Mouse (Mus musculus): Measurements from ENCODE around the gene Lrrtm4. TPM values are rescaled to one million over a fixed set of nuclear protein-coding genes. Genes with fewer than 3 reads are reported as not detected.

Lrrtm4 gene
- total RNA-seq, 2 experiments from 2014 or later, result 0.09 TPM; not detected in 1

DNA sequence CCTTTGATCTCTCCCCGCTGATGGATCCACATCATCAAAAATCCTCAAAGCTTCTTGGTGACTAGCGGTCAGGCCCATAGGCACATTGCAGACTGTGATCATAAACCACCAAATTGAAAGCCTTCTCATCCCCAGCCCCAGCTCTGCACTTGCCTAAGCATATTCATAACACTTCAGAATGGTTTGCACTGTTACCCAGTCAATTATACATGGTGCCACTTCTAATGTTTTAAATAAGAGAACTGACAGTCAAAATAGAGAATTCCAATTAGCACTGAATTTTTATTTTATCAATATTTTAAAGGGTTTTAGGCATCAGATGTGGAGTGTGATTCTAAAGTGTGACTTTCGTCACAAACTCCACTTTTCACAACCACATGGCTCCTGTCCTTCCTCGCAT, 606.8 kb downstream of the Lrrtm4 start:
- no peak for ATAC-seq (replicated peaks; ENCODE audit: low FRiP score, poor library complexity, severe bottlenecking)

DNA sequence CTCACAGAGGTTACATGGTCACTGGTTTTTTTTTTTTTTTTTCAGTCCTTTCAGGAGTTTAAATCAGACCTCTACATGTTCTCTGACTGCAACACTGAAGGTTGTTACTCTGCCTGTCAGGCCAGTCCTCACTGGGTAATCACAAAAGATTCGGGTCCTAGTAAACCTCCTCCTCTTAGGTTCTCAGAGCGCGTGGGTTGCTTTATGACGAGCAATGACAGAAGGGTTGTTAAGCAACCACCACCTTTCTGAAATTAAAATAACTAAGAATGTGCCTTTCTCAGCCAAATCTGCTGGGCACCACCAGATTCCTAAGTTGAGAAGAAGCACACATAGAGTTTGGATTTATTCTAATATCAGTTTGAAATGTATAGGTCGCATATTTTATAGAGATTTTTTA, 644.1 kb downstream of the Lrrtm4 start:
- ATAC-seq (replicated peaks; ENCODE audit: low FRiP score, poor library complexity, severe bottlenecking), result no peak

DNA sequence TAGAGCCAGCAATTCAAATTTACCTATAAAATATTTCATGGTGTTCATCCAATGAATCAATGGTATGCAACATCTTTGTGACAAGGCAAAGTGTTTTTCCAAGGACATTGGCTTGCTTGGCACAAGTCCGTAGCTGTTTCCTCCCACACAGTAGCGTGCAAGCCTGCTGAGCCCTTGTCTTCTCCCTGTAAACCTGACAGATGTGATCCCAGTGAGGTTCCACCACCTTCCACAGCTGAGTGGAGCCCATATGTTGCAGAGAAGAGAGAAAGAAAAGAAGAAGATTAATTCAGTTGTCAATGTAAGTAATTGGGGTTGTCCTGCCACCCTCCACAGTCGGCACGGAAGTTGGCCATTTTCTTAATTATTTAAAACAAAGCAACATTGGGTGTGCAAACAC, 645.4 kb downstream of the Lrrtm4 start:
- no peak for ATAC-seq (replicated peaks; ENCODE audit: low FRiP score, poor library complexity, severe bottlenecking)

DNA sequence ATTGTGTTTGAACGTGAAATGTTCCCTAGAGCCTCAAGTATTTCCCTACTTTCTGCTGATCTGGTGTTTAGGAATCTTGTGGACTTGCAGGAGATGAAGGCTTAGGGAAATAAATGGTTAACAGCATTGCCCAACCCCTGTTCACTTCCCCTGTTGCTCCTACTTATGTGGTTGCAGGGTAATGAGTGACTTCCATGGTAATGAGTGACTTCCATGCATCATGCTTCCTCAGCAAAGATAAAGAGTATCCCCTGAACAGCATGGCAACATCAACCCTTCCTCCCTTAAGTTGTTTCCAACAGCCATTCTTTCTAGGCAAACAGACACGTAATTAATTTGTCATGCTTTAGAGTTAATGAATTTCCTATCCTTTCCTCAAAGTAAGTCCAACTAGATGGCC, 685.5 kb downstream of the Lrrtm4 start:
- ATAC-seq (replicated peaks; ENCODE audit: low FRiP score, poor library complexity, severe bottlenecking), result no peak

DNA sequence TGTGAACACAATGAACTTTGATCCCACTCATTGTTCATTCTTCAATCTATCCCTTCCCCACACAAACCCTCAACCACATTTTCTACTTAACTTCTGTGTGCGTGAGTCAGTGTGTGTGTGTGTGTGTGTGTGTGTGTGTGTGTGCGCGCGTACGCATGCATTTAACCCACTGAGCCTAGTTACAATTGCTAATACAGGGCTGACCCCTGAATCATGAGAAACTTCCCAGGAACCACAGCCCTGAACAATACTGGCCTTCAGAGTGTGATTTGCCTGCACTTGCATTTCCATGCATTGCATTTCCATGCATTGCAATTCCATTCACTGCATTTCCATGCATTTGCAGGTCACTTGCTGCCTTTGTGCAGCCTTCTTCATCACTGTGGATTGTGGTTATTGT, 701.8 kb downstream of the Lrrtm4 start:
- no peak for ATAC-seq (replicated peaks; ENCODE audit: low FRiP score, poor library complexity, severe bottlenecking)

DNA sequence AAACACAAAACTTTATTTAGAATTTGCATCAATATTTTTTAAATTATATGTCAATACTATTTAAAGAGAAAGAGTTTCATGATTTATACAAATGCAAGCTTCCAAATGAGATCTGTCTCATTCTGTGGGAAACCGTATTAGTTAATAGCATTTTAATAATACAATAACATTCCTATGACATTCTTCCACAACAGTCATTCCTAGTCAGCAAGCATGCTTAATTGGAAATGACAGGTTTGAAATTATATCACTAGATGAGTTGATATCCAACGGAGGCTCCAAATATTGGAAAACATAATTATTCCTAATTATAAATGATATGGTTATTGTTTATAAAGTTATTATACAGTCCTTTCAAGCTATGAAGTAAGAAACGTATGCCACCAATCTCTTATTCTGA, 714.7 kb downstream of the Lrrtm4 start:
- ATAC-seq (replicated peaks; ENCODE audit: low FRiP score, poor library complexity, severe bottlenecking), result no peak

DNA sequence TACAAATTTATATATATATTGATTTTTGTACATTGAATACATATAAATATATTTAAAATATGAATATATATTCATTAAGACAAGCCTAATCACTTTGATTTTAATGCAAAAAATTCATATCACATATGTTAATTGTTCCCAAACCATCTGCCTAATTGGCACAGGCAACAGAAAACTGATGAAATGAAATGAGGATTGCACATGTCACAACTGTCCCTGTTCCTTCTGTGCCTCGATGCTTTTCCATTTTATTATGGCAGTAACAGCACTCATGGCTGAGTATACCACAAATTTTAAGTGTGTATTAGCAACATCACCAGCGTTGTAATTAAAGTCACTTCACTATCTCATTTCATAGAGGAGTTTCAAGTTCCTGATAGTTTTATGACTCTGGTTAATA, 732.1 kb downstream of the Lrrtm4 start:
- no peak for ATAC-seq (replicated peaks; ENCODE audit: low FRiP score, poor library complexity, severe bottlenecking)

DNA sequence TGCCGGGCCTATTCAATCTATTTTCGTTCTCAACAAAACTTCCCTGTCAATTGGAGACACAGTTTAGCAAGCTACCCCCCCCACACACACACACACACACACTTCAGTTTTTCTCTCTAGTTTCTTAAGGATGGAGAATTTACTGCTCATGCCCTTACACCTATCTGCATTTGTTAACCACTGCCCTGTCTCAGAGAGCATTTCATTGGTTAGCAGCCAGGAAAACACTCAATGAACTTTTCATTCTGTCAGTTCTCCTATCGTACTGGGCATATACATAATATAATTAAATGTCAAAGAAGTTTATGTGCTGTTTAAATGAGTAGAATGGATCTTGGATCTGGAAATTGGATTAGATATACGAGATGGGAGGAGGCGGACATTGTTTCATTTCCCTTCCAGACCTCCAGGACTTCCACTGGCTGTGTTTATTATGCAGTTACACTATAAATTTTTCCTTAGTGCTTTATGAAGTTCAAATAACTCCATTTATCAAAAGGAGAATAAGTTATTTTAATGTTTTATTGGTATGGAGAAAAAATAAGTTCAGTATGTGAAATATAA, 742.0 kb downstream of the Lrrtm4 start:
- ATAC-seq (replicated peaks; ENCODE audit: low FRiP score, poor library complexity, severe bottlenecking), result no peak

DNA sequence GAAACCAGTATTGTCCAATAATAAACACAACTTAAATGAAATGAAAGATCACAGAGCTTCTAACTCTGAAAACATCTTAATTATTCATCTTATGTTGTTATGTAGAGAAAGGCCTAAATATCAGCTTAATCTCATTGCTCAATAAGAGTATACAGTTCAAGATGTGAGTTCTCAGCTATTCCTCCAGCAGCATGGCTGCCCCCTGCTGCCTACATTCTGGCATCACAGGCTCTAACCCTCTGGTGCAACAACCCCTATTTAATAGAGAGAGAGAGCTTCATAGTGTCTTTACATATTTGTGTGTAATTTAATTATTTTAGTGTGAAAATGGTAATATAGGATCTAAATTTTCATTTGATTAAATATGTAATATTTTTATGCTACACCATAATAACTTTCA, 767.6 kb downstream of the Lrrtm4 start:
- ATAC-seq (replicated peaks; ENCODE audit: low FRiP score, poor library complexity, severe bottlenecking), result no peak

DNA sequence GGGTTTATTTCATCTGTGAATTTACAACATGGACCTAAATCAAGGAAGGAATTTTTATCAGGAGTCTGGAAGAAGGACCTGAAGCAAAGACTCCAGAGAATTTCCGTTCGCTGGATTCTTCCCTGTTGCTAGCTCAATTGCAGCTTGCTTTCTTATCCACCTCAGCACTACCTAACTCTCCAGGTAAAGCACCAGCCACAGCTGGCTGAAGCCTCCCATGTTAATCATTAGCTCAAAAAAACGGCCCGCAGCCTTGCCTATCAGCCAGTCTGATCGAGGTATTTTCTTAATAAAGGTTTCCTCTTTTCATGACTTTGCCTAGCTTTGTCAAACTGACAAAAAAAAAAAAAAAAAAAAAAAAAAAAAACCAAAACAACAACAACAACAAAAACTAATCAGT, 805.1 kb downstream of the Lrrtm4 start:
- no peak for ATAC-seq (replicated peaks; ENCODE audit: low FRiP score, poor library complexity, severe bottlenecking)

DNA sequence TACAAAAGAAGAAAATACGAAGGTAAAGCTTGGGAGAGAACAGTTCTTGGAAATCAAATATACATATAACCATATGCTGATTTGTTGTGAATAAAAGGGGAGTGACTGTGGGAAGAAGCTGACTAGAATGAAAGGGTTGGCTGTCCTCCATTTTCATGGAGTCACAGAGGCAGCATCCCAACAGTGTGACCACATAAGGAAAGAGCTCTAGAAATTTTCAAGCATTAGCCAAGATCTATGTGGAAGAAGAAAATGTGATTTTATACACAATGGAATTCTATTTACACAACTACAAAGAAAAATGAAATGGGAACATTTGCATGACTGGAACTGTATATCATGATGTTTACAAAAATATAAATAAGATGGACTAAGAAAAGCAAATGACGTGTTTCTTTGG, 821.1 kb downstream of the Lrrtm4 start:
- ATAC-seq (replicated peaks; ENCODE audit: low FRiP score, poor library complexity, severe bottlenecking), result no peak

DNA sequence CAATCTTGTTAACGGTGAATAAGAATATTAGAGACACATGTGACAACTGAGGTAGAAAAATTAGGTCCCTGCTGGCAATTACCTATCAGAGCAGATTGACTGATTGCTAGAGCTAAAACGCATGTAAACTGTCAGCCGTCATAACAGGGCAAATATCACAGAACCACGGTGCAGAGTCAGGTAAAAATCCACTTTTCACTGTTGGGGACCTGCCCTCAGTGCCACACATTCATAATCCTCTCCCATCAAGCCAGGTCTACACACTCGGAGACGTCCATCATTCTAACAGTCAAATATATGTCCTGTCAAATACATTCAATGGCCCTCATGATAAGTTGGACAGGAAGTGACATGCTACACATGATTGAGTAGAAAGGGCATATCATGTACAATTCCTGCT, 826.6 kb downstream of the Lrrtm4 start:
- ATAC-seq (replicated peaks; ENCODE audit: low FRiP score, poor library complexity, severe bottlenecking), result no peak

DNA sequence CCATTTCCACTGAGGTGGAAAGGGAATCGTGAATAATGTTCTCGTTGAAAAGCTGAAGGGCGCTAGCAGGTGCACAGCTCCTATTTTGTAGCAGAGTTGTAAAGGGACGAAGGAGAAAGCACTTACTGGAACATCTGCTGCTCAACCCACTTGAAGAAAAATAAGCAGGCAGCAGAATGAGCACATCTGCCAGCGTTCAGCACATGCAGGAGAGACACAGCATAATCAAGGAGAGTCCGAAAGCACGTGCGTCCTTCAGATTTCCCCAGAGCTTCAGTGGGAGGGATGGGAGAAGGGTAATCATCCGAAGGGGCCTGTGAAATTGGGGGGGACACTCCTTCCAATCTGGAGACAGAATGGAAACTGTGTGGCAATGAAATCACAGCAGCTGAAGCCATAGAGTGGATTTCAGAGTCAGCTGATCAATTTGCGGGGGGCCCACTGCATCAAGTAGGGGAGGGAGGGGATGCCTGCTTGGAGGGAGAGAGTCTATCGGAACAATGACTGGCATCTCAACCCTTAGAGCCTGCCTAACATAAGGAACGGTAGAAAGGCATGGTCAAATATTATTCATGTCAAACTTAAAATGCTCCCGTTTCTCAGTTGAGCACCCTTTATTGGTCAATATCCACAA, 838.4 kb downstream of the Lrrtm4 start:
- ATAC-seq (replicated peaks; ENCODE audit: low FRiP score, poor library complexity, severe bottlenecking), result no peak

Other genes starting within 250 kb of the Lrrtm4 start
- gene Gm20594, start 201.0 kb upstream of the Lrrtm4 start, total RNA-seq (2015; ENCODE audit: low replicate concordance), result not detected in 2 replicates
- not detected in 2 replicates for gene Gm20594, start 201.0 kb upstream of the Lrrtm4 start, total RNA-seq (2017; ENCODE audit: low replicate concordance)

All from erythroblast, adult 5-6 weeks (primary cell).